Mouse (Mus musculus) testis, adult 2 months (tissue): ENCODE measurements around the gene Lmo2.

Experiments
- CTCF ChIP-seq: fragments of 200-500 bp; IDR thresholded peaks from 2 replicates; pipeline ENCODE4 v1.5.1; 2012; ENCODE audit warnings: low read depth, mild to moderate bottlenecking, inconsistent platforms, low read length, moderate library complexity; ENCODE audit not compliant: control insufficient read depth, insufficient read depth, insufficient replicate concordance
- POLR2A ChIP-seq: fragments of 200-500 bp; IDR thresholded peaks from 2 replicates; pipeline ENCODE4 v1.6.1; 2012; ENCODE audit warnings: low read depth, mild to moderate bottlenecking, inconsistent platforms, low read length, moderate library complexity; ENCODE audit not compliant: control insufficient read depth

GRCm38 (mm10) chr2:103941085-103941484 lies 16.7 kb upstream of the Lmo2 start:
- no peak for TF ChIP-seq CTCF
- TF ChIP-seq POLR2A: no peak
